ENCODE assay signal across 8 mouse cellular contexts in genomic region chr1:22268581-22269359, GRCm38 (mm10).
DNase-seq lines count a peak whose midpoint lies in the region; ATAC-seq lines count a peak whose summit lies in the region.

No protein-coding gene starts in this region.

- H3K4me2 ChIP-seq in embryonic facial prominence, embryonic 13.5 days: peak overlapping the region; percentile 55
- 0 out of 2 replicates have a peak overlapping the region, but pooled peaks have one; percentile 12 for H3K4me2 ChIP-seq in heart, embryonic 12.5 days
- H3K4me2 ChIP-seq in kidney, embryonic 15.5 days: peak overlapping the region; percentile 48
- H3K4me2 ChIP-seq in limb, embryonic 15.5 days: peak overlapping the region; percentile 43
- no peak overlapping the region for H3K4me2 ChIP-seq in neural tube, embryonic 13.5 days

- H3K36me3 ChIP-seq in embryonic facial prominence, embryonic 13.5 days: no peaks in the 10 kb centered on the region
- no peaks in the 10 kb centered on the region for H3K36me3 ChIP-seq in heart, embryonic 12.5 days
- H3K36me3 ChIP-seq in kidney, embryonic 15.5 days: no peaks in the 10 kb centered on the region
- no peaks in the 10 kb centered on the region for H3K36me3 ChIP-seq in limb, embryonic 15.5 days
- H3K36me3 ChIP-seq in neural tube, embryonic 13.5 days: no peaks in the 10 kb centered on the region

- H3K4me3 ChIP-seq in embryonic facial prominence, embryonic 13.5 days: peak overlapping the region; percentile 22
- no peak overlapping the region for H3K4me3 ChIP-seq in heart, embryonic 12.5 days
- peak overlapping the region; percentile 7; the same call in 1 of the 2 replicates for H3K4me3 ChIP-seq in kidney, embryonic 15.5 days (replicated peaks)
- H3K4me3 ChIP-seq in limb, embryonic 15.5 days: peak overlapping the region; percentile 25
- H3K4me3 ChIP-seq in neural tube, embryonic 13.5 days: no peak overlapping the region

- WGBS in embryonic facial prominence, embryonic 13.5 days: 11% methylated on average over 15 of the region's 15 CpGs
- 39% methylated on average over 15 of the region's 15 CpGs for WGBS in heart, embryonic 12.5 days
- 14% methylated on average over 15 of the region's 15 CpGs for WGBS in kidney, embryonic 15.5 days
- WGBS in limb, embryonic 15.5 days: 10% methylated on average over 15 of the region's 15 CpGs
- WGBS in neural tube, embryonic 13.5 days: 35% methylated on average over 15 of the region's 15 CpGs

- peak; percentile 63 for DNase-seq in A20 (ENCODE audit: low read depth, low spot score)
- peak; percentile 59 to 65 for DNase-seq in adrenal gland, postnatal 36 days
- DNase-seq in testis, postnatal 10 days (ENCODE audit: low spot score): peak; percentile 87

- peak; percentile 65; the same call in 1 of the 2 replicates for ATAC-seq in embryonic facial prominence, embryonic 13.5 days (ENCODE audit: insufficient number of reproducible peaks, insufficient read depth, low FRiP score, low TSS enrichment, low read depth)
- no peak for ATAC-seq in heart, embryonic 12.5 days (ENCODE audit: insufficient number of reproducible peaks, low FRiP score)
- ATAC-seq in kidney, embryonic 15.5 days (replicated peaks; ENCODE audit: low FRiP score): peak; percentile 82
- ATAC-seq in limb, embryonic 15.5 days (ENCODE audit: insufficient number of reproducible peaks, low FRiP score, low TSS enrichment, low read depth): peak; percentile 67; the same call in 1 of the 2 replicates
- peak; percentile 77; the same call in 1 of the 2 replicates for ATAC-seq in neural tube, embryonic 13.5 days (ENCODE audit: low read depth)

- H3K9me3 ChIP-seq in embryonic facial prominence, embryonic 13.5 days: no peaks in the 10 kb centered on the region
- no peaks in the 10 kb centered on the region for H3K9me3 ChIP-seq in heart, embryonic 12.5 days (replicated peaks)
- no peaks in the 10 kb centered on the region for H3K9me3 ChIP-seq in kidney, embryonic 15.5 days (replicated peaks)
- no peaks in the 10 kb centered on the region for H3K9me3 ChIP-seq in limb, embryonic 15.5 days
- no peaks in the 10 kb centered on the region for H3K9me3 ChIP-seq in neural tube, embryonic 13.5 days

- peaks cover 3% of the 10 kb centered on the region; the same call in 1 of the 2 replicates for H3K4me1 ChIP-seq in embryonic facial prominence, embryonic 13.5 days
- no peaks in the 10 kb centered on the region for H3K4me1 ChIP-seq in heart, embryonic 12.5 days (replicated peaks)
- H3K4me1 ChIP-seq in kidney, embryonic 15.5 days: no peaks in the 10 kb centered on the region
- H3K4me1 ChIP-seq in limb, embryonic 15.5 days: no peaks in the 10 kb centered on the region
- peaks cover 6% of the 10 kb centered on the region; the same call in 1 of the 2 replicates for H3K4me1 ChIP-seq in neural tube, embryonic 13.5 days (replicated peaks)

- no peak overlapping the region for H3K27ac ChIP-seq in embryonic facial prominence, embryonic 13.5 days
- H3K27ac ChIP-seq in heart, embryonic 12.5 days (ENCODE audit: poor library complexity, severe bottlenecking): no peak overlapping the region
- no peak overlapping the region for H3K27ac ChIP-seq in kidney, embryonic 15.5 days
- H3K27ac ChIP-seq in limb, embryonic 15.5 days: no peak overlapping the region
- no peak overlapping the region for H3K27ac ChIP-seq in neural tube, embryonic 13.5 days (replicated peaks)

- H3K27me3 ChIP-seq in embryonic facial prominence, embryonic 13.5 days: no peaks in the 10 kb centered on the region
- no peaks in the 10 kb centered on the region for H3K27me3 ChIP-seq in heart, embryonic 12.5 days (replicated peaks)
- H3K27me3 ChIP-seq in kidney, embryonic 15.5 days: no peaks in the 10 kb centered on the region
- no peaks in the 10 kb centered on the region for H3K27me3 ChIP-seq in limb, embryonic 15.5 days
- H3K27me3 ChIP-seq in neural tube, embryonic 13.5 days: no peaks in the 10 kb centered on the region

- H3K9ac ChIP-seq in embryonic facial prominence, embryonic 13.5 days: no peak overlapping the region
- H3K9ac ChIP-seq in heart, embryonic 12.5 days: no peak overlapping the region
- no peak overlapping the region for H3K9ac ChIP-seq in kidney, embryonic 15.5 days
- H3K9ac ChIP-seq in limb, embryonic 15.5 days: no peak overlapping the region
- H3K9ac ChIP-seq in neural tube, embryonic 13.5 days: no peak overlapping the region

Comparison
In these comparisons a context has a peak if more than half of its experiments do, and no peak if none do; other contexts are left out.
1. H3K4me3 ChIP-seq: peak in embryonic facial prominence, embryonic 13.5 days (single experiment), kidney, embryonic 15.5 days (single experiment) and limb, embryonic 15.5 days (single experiment); none in heart, embryonic 12.5 days (single experiment) and neural tube, embryonic 13.5 days (single experiment).
2. Peak in every context shown above with its lines, with median percentiles within 50 percentile points of each other: DNase-seq.